Mouse (Mus musculus) CD4-positive helper T cell, adult 2 months (primary cell): Measurements from ENCODE around the gene Macf1.
A peak's percentile ranks its signal among the peaks of the same experiment; 100 is the strongest.
"Not testable (repeated sequence)": the region's sequence is repeated elsewhere in the genome, so short reads cannot be mapped to it uniquely, and the experiment has no call there.

Experiments
- DNase-seq: peaks from one replicate; pipeline ENCODE4 v3.0.0-alpha.2; 2012; ENCODE audit warnings: low read depth, missing footprints, low spot score

Macf1 gene

DNA sequence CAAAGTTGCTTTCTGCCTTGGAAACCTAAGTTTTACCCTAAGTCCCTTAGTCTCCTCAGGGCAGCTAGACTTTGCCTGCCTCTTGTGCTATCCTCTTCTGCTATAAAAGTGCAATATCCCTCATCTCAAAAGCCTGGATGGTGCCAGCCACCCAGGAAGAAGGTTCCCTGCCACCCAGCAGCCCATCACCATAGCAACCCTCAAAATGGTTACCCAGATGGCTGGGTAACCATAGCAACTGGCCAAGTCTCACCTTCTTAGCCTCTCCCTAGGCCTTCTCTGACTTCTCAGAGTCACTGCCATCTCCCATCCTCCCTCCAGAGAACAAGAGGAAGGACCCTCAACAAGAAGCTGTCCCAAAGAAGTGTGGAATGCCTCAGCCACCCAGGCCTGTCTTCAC is 13.6 kb downstream of the Macf1 start:
- no peak for DNase-seq

DNA sequence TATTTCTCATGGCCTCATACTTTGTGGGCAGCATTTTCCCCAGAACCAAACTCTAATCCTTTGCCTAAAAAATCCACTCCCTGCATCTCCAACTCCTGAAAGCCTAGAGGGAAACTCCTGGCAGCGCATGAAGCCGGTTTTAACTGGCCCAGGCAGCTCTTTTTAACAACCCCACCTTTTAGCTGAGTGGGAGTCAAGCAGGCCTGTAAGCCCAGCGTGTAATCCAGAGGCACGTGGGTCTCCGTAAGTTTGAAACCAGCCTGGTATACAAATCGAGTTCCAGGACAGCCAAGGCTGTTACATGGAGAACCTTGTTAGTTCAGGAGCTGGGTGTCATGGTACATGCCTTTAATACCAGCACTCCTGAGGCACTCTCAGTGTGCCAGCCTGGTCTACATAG is 14.5 kb downstream of the Macf1 start:
- no peak for DNase-seq

DNA sequence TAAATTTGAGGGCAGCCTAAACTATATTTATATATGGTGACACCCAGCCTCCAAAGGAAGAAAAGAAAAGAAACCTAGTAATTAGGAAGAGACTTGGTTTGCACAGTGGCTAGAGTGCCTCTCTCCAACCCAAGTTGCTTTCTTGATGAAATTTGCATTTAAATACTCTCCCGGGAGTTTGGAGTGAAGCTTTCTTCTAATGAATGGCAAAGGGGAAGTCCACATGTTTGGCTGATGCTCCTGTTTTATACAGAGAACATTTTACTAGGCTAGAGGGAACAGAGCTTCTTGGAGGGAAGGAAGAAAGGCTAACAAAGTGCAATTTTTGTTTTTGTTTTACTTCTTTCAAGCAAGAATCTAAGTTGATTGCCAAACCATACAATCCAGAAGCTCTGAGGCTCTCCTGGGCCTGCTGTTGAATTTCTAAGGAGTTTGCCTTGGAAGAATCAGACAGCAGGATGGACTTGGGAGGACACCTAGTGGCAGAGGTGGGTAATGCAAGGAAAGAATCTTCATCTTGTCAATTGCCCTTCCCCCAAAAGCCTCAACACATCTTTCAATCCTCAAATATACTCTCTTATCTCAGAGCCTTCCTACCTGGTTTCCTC is 16.8 kb downstream of the Macf1 start:
- peak; percentile 69 for DNase-seq

DNA sequence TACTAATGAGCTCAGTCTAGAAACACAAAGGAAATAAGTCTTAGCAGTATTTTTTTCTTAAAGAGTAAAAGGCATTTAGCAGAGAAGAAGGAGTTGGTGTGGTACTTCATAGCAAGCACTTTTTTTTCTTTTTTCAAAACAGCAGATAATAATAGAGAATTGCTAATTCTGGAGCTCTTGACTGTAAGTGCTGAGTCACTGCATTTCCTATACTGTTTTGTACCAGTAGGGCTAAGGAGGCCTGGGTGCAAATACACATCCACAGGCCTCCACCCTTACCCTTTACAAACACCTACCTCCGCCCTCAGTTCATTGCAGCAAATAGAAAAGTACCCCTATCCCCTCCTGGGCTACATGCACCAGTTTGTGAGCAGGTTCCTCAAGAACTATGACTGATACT is 17.6 kb downstream of the Macf1 start:
- no peak for DNase-seq

DNA sequence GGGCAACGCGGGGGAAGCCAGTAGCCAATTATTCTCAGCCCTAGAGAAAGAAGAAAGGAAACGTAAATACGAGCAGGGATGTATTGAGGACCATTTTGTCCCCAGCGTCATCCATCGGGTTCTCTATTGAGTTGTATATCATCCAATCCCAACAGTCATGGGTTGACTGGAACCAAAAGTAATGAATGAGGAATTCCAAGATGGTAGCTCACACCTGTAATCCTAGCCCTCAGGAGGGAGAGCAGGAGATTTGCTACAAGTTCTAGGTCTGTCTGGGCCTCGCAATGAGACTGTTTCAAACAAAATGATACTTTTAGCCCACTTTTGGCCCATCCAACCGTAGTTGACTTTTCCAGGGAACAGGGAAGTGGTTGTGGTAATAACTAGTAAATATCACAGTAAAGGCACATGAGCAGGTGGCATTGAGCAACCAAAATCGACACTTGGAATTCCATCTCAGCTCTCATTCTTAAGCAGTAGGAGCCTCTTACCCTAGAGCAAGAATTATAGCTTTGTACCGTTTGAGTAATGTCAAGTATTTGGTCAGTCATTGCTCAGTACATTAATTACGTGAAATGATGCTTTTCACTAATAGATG is 18.4 kb downstream of the Macf1 start:
- DNase-seq, result no peak

DNA sequence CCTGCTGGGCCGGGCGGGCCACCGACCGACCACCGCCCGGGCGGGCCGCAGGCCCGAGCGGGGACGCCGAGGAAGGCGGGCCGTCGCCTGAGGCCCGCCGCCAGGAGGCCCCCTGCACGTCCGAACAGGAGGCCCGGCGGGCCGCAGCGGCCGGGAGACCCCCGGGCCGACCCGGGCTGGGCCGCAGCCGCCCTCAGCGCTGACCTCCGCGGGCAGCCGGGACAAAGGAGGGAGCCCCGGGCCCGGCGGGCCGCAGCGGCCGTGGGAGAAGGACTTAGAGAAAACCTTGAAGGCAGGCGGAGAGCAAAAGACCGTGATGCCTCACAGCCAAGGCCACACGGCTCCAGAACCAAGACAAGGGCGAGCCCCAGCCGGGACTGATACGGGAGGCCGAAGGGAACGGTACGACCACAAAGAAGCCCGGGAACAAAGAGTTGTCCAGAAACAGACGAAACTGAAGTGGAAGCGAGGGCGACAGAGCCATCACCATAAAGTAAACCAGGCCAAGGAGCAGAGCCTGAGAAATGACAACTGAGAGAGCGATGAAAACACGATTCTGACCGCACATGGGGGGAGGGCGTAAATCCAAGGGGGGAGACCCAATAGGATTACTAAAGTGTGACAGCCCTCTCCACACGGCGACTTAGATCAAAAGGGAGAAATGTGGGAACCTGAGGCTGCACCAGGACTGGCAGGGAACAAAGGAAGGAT is 19.1 kb downstream of the Macf1 start:
- peak; percentile 14 for DNase-seq

DNA sequence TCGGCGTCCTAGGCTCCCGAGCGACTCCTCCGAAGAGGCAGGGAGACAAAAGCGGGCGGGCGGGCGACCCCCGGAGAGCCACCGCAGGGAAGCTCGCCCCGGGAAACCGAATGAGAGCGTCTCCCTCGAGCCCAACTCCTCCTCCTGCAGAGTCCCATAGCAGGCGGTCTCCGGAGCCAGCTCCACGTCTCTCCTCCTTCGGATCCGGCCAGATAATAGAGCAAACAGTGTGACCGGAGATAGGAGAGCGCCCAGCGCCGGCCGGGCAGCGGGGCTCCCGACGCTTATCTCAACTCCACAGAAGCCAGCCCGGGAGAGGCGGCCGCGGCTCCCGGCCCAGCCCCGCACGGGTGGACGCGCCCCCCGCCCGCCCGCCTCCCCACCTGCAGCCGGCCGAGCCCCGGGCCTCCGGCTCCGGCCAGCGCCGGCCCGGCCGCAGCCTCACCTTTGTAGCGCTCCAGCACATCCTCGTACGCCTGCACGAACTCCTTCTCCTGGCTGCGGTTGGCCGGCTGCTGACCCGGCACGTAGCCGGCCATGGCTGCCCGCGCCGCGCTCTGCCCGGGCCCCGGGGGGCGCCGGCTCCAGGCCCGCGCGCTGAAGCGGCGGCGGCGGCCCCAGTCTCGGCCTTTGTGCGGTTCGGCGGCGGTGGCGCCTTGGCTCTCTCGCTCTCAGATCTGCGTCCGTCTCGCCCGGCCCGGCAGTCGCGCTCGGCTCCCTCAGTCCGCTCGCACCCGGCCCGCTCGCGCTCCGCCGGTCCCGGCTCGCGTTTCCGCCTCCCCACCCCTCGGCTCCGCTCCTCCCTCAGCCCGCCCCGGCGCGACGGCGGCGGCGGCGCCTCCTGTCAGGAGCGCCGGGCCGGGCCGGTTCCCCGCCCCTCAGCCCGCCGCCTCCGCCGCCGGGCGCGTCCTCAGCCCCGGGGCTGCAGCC is 19.9 kb downstream of the Macf1 start:
- peak; percentile 80 for DNase-seq

DNA sequence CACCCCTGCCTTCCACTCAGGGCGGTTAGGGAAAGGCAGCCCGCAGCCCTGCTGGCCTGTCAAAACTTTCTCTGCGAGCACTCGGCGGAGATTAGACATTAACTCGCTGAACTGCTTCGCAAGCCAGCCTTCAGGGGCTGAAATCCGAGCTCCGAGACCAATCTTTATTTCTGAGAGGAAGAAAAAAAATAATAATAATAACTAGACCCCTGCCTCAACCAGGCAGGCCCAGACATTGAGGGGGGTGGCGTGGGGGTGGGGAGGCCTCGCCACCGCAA is 20.5 kb downstream of the Macf1 start:
- peak; percentile 15 for DNase-seq

DNA sequence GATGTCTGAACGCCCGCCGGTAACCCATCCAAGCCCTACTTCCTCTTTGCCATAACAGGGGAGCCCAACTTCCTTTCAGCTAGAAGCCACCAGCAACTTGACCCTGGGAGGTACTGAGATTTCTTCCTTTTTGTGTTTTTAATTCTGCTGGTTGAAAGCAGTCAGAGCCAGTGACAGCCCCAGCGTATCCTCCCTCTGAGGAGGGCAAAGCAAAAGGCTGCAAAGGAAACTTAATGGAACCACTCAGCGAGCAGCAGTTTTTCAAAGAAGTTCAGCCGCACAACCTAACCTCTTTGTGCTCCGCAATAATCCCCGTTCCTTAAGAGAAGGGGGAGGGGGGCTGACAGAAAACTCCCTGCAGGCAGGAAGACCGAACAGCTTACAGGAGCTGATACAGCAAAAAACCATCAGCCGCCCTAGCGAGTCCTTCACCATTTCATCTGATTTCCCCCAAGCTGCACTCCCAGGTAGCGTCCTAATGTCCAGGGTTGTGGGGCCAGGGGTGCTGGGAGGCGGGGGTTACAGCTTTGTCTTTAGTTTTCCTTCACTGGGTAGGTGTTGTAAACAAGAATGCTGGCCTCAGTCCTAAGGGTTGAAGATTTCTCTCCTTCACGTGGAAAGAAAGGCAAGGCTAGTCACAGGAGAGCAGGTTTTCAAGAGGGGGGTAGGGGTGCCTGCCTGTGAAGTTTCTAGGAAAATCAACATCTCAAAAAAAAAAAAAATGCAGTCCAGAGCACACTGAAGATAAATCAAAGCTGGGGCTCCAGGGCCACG is 21.1 kb downstream of the Macf1 start:
- DNase-seq, result peak; percentile 27

DNA sequence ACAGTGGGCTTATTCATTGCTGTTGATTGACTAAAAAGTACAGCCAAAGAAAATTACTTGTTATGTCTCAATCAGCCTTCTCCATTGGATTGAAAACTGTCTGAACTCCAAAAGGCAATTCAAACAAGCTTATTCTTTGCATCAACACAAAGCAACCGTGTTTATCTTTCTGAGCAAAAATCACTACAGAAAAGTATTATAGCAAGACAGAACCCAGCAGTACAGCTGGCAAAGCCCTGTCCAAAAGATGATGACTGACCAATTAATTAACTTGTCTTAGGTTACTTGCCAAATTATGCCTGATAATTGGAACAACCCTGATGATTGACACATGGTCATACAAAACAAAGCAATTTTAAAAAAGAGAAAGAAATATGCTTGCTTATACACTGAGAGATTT is 26.0 kb downstream of the Macf1 start:
- DNase-seq, result no peak

DNA sequence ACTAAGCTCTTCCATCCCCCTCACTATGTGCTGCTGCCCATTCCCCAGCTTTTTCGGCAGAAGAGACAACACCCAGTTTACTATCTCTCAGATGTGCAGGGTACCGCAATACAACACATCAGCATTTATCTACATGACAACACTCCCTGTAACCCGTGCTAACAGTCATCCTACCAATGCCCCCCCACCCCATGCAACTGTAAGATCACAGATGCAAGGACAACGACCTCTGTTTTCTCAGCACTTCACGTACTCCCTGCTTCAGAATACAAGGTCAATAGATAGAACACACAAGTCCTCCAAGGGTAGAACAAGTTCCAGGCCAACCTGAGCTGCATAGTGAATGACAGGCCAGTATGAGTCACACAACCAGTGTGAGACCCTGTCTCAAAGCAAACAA is 28.9 kb downstream of the Macf1 start:
- DNase-seq, result no peak

DNA sequence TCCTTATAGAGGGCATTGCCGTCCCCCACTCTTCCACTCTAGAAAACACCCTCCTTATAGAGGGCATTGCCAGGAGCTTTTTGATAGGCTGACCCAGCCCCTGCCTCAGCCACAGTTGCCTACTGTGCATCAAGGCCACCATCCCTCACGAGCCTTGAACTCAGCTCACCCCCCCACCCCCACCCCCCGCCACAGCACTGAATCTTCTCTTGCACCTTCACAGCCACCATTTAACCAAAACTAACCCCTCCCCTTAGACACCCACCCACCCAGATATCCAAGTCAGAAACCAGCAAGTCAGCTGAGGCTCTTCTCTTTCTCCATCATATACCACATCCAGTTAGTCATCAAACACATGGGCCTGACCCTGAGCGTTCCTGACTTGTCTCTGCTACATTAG is 29.6 kb downstream of the Macf1 start:
- DNase-seq, result no peak

DNA sequence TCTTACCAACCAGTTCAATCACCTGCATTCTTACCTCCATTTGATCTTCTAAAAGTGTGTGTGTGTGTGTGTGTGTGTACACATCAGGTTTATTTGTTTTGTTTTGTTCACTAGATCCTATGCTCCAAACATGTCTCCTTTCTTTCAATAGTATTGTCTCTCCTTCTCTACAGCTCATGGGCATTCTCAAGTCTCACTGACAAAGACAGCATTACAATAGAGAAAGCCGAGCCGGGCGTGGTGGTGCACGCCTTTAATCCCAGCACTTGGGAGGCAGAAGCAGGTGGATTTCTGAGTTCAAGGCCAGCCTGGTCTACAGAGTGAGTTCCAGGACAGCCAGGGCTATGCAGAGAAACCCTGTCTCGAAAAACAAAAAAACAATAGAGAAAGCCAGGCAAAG is 30.7 kb downstream of the Macf1 start:
- not testable (repeated sequence) for DNase-seq

DNA sequence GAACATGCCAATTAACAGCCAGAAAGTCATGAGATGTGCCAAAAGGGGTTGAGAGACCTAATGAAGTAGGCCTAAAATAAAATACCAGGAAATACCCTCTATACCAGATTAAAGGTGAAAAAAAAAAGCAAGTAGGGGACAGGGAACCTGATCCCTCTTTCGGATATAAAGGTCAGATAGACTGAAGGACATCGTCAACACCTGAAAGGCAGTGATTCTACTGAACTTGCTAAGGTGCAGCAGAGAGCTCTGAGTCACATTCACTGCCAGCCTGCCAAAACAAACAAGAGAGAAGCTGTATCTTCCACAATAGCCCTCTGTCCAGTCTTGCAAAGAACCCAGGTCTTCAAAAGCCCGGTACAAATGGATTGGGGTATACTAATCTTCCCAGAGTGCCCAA is 32.0 kb downstream of the Macf1 start:
- DNase-seq, result no peak

DNA sequence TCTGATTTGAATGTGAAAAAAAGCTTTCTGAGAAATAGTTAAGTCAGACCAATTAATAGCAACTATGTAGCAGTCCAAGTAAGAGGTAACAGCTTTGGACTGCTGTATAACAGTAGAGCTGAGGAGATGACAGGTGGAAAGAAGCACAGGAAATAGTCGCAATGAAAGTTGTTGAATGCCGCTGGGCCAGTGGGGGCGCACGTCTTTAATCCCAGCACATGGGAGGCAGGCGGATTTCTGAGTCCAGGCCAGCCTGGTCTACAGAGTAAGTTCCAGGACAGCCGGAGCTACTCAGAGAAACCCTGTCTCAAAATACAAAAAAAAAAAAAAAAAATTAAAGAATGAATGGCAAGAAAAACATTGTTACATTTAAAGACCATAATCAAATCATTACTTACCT is 35.0 kb downstream of the Macf1 start:
- no peak for DNase-seq

DNA sequence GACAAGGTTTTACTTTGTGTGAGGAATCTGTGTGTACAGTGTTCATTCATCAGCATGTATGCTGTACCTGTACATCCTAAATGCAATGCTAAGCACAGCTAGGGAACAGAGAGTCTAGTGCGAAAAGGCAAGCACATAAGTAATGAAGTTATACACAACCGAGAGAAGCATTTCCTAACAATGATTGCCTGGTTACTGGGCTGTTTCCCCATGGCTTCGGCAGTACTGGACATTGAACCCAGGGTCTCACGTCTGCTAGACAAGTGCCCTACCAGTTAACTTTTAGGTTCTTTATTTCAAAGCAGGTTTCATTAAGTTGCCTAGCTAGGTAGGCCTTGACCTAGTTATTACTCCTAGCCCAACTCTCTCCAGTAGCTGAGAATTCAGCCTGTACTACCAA is 36.5 kb downstream of the Macf1 start:
- no peak for DNase-seq

DNA sequence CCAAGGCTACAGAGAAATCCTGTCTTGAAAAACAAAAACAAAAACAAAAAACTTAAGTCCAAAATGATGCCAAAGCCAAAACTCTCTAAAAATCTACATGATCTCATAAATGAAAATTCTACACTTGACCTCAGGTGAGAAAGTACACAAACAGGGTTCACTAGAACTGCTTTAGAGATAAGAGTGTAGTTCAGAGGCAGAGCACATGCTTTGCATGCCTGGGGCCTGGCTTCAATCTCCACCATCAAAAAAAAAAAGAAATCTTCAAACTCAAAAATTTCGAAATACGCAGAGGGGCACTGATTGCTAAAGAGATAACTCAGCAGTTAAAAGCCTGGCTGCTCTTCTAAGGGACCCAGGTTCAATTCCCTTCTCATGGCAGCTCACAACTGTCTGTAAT is 37.1 kb downstream of the Macf1 start:
- no peak for DNase-seq

DNA sequence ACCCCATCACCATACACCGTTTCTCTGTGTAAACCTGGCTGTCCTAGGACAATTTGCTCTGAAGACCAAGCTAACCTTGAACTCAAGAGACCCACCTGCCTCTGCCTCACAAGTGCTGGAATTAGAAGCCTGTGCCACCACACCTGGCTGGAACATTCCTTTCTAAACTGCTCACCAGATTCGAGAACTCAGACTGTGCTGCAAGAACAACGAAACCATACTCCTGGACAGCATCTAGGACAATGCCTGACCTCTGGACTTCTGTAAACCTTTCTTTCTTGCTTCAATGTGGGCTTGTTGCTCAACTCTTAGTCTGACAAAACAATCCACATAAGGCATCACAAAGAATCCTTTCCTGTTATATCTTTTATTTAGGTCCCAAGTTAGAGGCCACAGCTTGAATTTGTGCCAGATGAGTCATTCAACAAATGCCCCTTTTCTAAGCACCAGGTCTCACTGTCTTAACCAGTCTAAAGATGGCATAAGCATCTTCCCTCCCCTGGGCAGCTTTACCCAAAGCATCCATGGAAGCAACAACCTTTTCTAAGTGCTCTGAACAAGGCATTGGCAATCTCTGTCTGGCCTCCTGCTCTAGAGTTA is 38.8 kb downstream of the Macf1 start:
- DNase-seq, result no peak

DNA sequence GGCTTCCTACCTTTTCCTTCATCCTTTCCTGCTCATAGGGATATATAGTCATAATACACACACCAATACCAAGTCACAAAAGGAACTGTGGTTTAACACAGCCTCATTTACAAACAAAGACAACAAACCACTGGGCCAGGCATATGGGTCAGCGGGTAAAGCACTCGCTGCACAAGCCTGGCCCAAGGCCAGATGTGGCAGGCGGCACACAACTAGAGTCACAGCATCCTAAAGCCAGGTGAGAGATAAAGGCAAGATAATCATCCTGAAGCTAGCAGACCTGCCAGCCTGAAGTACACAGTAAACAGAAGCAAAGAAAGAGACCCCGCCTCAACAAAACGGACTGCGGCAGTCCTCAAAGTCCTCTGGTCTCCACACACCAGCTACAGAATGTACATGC is 40.6 kb downstream of the Macf1 start:
- no peak for DNase-seq

DNA sequence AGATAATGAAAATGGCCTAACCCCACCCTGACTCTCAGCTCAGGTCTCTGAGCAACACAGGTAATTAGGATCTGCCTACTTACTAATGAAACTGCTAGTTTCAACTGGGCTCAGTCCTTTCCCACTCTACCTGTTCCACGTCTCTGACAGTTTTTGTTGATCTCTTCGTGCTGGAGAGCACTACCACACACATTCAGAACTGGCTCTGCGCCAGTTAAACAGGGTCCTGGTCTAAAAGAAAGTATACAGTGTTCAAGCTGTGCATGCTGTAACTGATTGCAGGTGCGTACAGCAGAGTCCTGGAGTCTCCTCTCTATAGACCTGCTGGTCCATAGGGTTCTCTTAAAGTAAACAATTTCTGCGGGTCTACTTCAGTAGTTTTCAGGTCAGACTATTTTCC is 41.3 kb downstream of the Macf1 start:
- no peak for DNase-seq

DNA sequence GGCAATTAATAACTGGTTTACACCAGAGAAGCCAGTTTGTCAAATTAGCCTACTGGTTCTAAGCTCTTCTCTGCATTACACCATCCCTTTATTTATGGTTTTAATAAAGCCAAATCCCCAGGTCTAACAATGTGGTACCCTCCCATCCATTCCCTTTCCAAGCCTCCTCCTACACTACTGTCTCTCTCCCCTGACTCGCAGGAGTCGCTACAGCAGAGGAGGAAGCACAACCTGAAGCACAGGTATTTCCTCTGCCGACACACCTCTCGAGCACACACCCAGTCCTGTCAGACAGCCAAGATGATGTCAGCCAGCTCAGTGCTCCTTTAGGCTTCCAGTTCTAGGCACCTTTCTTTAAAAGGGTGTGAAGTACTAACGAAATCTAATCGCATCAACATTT is 47.0 kb downstream of the Macf1 start:
- DNase-seq, result no peak
